Mouse (Mus musculus) ovary, postnatal 14 days (tissue): ENCODE data around the gene Ncmap.

ENCODE experiments used
- DNase-seq: peaks from one replicate; pipeline ENCODE4 v3.0.0; 2022; ENCODE audit warnings: low spot score

Gene Ncmap

GRCm38 (mm10) chr4:135397991-135398390, at the start of gene Ncmap:
Gene Ncmap, minus strand, starts transcription at chr4:135398227.
- no peak for DNase-seq

GRCm38 (mm10) chr4:135442473-135442872, 44.4 kb upstream of the Ncmap start:
- DNase-seq: no peak

GRCm38 (mm10) chr4:135439904-135440522, 42.0 kb upstream of the Ncmap start:
- DNase-seq: no peak

- no peak for DNase-seq
Measured at GRCm38 (mm10) chr4:135439188-135439647, 41.2 kb upstream of the Ncmap start.

- no peak for DNase-seq
Measured at GRCm38 (mm10) chr4:135437924-135438323, 39.9 kb upstream of the Ncmap start.

GRCm38 (mm10) chr4:135436291-135436690, 38.3 kb upstream of the Ncmap start:
- DNase-seq: no peak

GRCm38 (mm10) chr4:135434395-135434789, 36.4 kb upstream of the Ncmap start:
- no peak for DNase-seq

- peak; percentile 56 for DNase-seq
Measured at GRCm38 (mm10) chr4:135433443-135434394, 35.7 kb upstream of the Ncmap start, which contains the start of gene Rcan3. Gene Rcan3, minus strand, starts transcription at chr4:135433853.

- no peak for DNase-seq
Measured at GRCm38 (mm10) chr4:135433086-135433442, 35.0 kb upstream of the Ncmap start.

- DNase-seq: no peak
Measured at GRCm38 (mm10) chr4:135429990-135430760, 32.1 kb upstream of the Ncmap start.

GRCm38 (mm10) chr4:135429383-135429782, 31.4 kb upstream of the Ncmap start:
- no peak for DNase-seq

- DNase-seq: no peak
Measured at GRCm38 (mm10) chr4:135426587-135426986, 28.6 kb upstream of the Ncmap start.

- no peak for DNase-seq
Measured at GRCm38 (mm10) chr4:135425625-135426024, 27.6 kb upstream of the Ncmap start.

GRCm38 (mm10) chr4:135420961-135421360, 22.9 kb upstream of the Ncmap start:
- no peak for DNase-seq

- DNase-seq: no peak
Measured at GRCm38 (mm10) chr4:135420416-135420815, 22.4 kb upstream of the Ncmap start.

GRCm38 (mm10) chr4:135419996-135420395, 22.0 kb upstream of the Ncmap start:
- no peak for DNase-seq

GRCm38 (mm10) chr4:135416367-135416766, 18.3 kb upstream of the Ncmap start:
- no peak for DNase-seq

- no peak for DNase-seq
Measured at GRCm38 (mm10) chr4:135413491-135413890, 15.5 kb upstream of the Ncmap start.

- DNase-seq: no peak
Measured at GRCm38 (mm10) chr4:135411633-135412032, 13.6 kb upstream of the Ncmap start.

- DNase-seq: no peak
Measured at GRCm38 (mm10) chr4:135406180-135406579, 8.2 kb upstream of the Ncmap start.

GRCm38 (mm10) chr4:135404916-135405315, 6.9 kb upstream of the Ncmap start:
- no peak for DNase-seq

- DNase-seq: no peak
Measured at GRCm38 (mm10) chr4:135404048-135404447, 6.0 kb upstream of the Ncmap start.
